Mouse (Mus musculus): ENCODE results near the gene Dnah1.

DNA sequence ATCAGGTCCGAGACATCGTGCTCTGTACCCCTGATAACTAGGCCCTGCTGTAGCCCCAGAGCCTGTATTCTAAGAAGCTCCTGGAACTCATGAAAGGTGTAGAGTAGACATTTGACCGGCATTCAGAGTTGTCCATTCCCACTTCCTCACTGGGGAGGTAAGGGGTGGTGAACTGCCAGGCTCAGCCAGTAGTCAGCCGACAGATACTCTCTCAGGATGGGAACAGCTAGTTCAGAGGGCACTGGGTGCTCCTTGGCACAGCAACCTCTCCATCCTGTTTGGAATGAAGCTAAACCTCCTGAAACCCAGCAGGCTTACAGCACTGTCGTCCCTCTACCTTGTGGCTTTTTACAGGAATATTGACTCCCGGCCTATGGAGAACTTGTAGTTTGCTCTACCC lies 111.8 kb downstream of the Dnah1 start:
- TF ChIP-seq CTCF (IDR thresholded peaks at IDR 0.05) (no peak), EP300 (IDR thresholded peaks at IDR 0.05) (no peak)

Data from lung, postnatal 0 days (tissue).